Mouse (Mus musculus) midbrain, embryonic 15.5 days (tissue): ENCODE measurements around the gene Tyrobp. TPM values are rescaled to one million over a fixed set of nuclear protein-coding genes. Genes with fewer than 3 reads are reported as not detected.
A peak's percentile ranks its signal among the peaks of the same experiment; 100 is the strongest.

Experiments
- ATAC-seq: fragments of 200-750 bp; cut with Nextera tagmentation; replicated peaks from 2 replicates; pipeline ENCODE4 v1.8.0; 2017; ENCODE audit warnings: moderate TSS enrichment
- H3K27ac ChIP-seq: fragments of 300-500 bp; sonication (generic); 2 replicates; pipeline ENCODE4 v1.5.1; 2015; ENCODE audit warnings: mild to moderate bottlenecking, inconsistent platforms
- H3K27me3 ChIP-seq: fragments of 300-500 bp; sonication (generic); replicated peaks from 2 replicates; pipeline ENCODE4 v1.6.1; 2015; ENCODE audit warnings: inconsistent platforms
- H3K36me3 ChIP-seq: fragments of 300-500 bp; sonication (generic); replicated peaks from 2 replicates; pipeline ENCODE4 v1.6.1; 2015; ENCODE audit warnings: inconsistent platforms
- H3K4me1 ChIP-seq: fragments of 300-500 bp; sonication (generic); 2 replicates; pipeline ENCODE4 v1.6.1; 2015; ENCODE audit warnings: inconsistent platforms
- H3K4me2 ChIP-seq: fragments of 300-500 bp; sonication (generic); 2 replicates; pipeline ENCODE4 v1.6.1; 2015; ENCODE audit warnings: inconsistent platforms, mild to moderate bottlenecking, moderate library complexity
- H3K4me3 ChIP-seq: fragments of 300-500 bp; sonication (generic); 2 replicates; pipeline ENCODE4 v1.5.1; 2015; ENCODE audit warnings: mild to moderate bottlenecking, inconsistent platforms
- H3K9ac ChIP-seq: fragments of 300-500 bp; sonication (generic); 2 replicates; pipeline ENCODE4 v1.6.1; 2015; ENCODE audit warnings: mild to moderate bottlenecking, inconsistent platforms
- H3K9me3 ChIP-seq: fragments of 300-500 bp; sonication (generic); 2 replicates; pipeline ENCODE4 v1.6.1; 2016; ENCODE audit warnings: inconsistent platforms
- WGBS: fragments of 180-500 bp; shearing (Covaris S2); methylation state at CpG from one replicate; pipeline ENCODE4 v1.1.7; 2015; ENCODE audit warnings: mixed read lengths; 5-methylcytosine and 5-hydroxymethylcytosine counted together
- polyA plus RNA-seq: library from polyadenylated mRNA; unstranded; fragments of >200 nt; fragmentation: Nextera tagmentation; extraction: Ambion mirVana; gene quantifications from 2 replicates; pipeline ENCODE4 v1.2.1, GENCODE M21; 2015

Tyrobp gene
- polyA plus RNA-seq: 27.8 and 36.6 TPM in 2 replicates

DNA sequence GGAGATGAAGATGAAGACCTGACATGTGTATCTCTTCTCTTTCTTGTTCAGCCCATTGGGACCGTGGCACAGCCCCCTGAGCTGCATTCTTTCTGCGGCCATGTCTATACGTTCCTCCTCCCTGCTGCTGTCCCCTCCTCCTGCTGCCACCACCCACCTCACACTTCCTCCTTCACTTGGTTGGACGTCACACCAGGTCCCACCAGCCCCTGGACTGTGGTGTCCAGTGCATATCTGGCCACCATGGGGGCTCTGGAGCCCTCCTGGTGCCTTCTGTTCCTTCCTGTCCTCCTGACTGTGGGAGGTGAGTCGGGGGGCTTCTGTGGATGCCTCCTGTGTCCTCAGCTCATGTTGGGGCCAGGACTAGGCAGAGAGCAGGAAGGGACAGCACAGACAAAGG is at the start of gene Tyrobp:
Gene Tyrobp, plus strand, starts transcription at position 165 of the 400 bp plus-strand sequence.
- Histone ChIP-seq H3K4me1 (no peaks in the 10 kb centered on the region), H3K4me3 (no peak within 1 kb of the TSS), H3K9me3 (no peaks in the 10 kb centered on the region), H3K27ac (no peak within 1 kb of the TSS), H3K4me2 (no peak within 1 kb of the TSS), H3K9ac (no peak within 1 kb of the TSS), H3K27me3 (no peaks in the 10 kb centered on the region; the same call in 1 of the 2 replicates), H3K36me3 (no peaks in the 10 kb centered on the region)
- no peak for ATAC-seq
- WGBS: 74% methylated on average over 5 of the region's 5 CpGs

GRCm38 (mm10) chr7:30367466-30367865 is 46.1 kb upstream of the Tyrobp start:
- no peak overlapping the region for H3K9ac ChIP-seq
- H3K27me3 ChIP-seq: peaks cover 16% of the 10 kb centered on the region; the same call in 1 of the 2 replicates
- ATAC-seq: no peak
- H3K4me2 ChIP-seq: no peak overlapping the region
- H3K4me3 ChIP-seq: no peak overlapping the region
- H3K9me3 ChIP-seq: no peaks in the 10 kb centered on the region
- no peak overlapping the region for H3K27ac ChIP-seq
- WGBS: 72% methylated on average over 2 of the region's 2 CpGs
- H3K4me1 ChIP-seq: peaks cover 11% of the 10 kb centered on the region
- H3K36me3 ChIP-seq: no peaks in the 10 kb centered on the region

DNA sequence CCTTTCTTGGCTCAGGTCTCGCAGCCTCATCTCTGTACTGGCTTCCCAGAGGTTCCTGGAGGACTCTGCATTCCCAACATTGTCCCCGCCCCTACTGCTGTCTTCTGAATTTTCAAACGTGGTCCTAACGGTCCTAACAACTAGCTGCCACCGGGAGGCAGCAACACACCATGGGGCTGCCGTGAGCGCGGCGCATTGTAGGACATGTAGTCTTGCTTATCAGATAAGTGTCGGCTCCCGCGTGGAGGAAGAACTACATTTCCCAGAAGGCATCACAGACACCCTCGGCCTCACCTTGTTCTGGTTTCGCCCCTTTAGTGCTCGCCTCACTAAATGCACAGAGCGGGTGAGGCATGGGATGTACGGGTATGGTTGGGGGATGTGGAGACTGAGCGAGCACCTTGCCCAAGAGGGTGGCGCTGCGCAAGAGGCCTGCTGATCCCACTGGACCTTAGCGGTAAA is 40.0 kb upstream of the Tyrobp start:
- WGBS: under 1% methylated on average over 21 of the region's 21 CpGs
- 0 out of 2 replicates have a peak, but pooled peaks cover 4% of the 10 kb centered on the region for H3K4me1 ChIP-seq
- peak; percentile 99 for ATAC-seq
- H3K27me3 ChIP-seq: no peaks in the 10 kb centered on the region
- peak overlapping the region; percentile 48 for H3K4me3 ChIP-seq
- peak overlapping the region; percentile 60 for H3K4me2 ChIP-seq
- no peaks in the 10 kb centered on the region for H3K9me3 ChIP-seq
- no peaks in the 10 kb centered on the region for H3K36me3 ChIP-seq
- H3K27ac ChIP-seq: peak overlapping the region; percentile 86
- H3K9ac ChIP-seq: peak overlapping the region; percentile 59

- no peaks in the 10 kb centered on the region for H3K36me3 ChIP-seq
- H3K4me3 ChIP-seq: no peak overlapping the region
- H3K9me3 ChIP-seq: no peaks in the 10 kb centered on the region
- H3K27ac ChIP-seq: no peak overlapping the region
- WGBS: 62% methylated on average over 5 of the region's 5 CpGs
- H3K4me1 ChIP-seq: no peaks in the 10 kb centered on the region
- no peak overlapping the region for H3K9ac ChIP-seq
- no peaks in the 10 kb centered on the region for H3K27me3 ChIP-seq
- no peak for ATAC-seq
- H3K4me2 ChIP-seq: no peak overlapping the region
These were observed 33.5 kb upstream of the Tyrobp start for GRCm38 (mm10) chr7:30380061-30380460.

- WGBS: 84% methylated on average over 9 of the region's 9 CpGs
- H3K27ac ChIP-seq: no peak overlapping the region
These were observed 29.5 kb upstream of the Tyrobp start for GRCm38 (mm10) chr7:30384106-30384505.

DNA sequence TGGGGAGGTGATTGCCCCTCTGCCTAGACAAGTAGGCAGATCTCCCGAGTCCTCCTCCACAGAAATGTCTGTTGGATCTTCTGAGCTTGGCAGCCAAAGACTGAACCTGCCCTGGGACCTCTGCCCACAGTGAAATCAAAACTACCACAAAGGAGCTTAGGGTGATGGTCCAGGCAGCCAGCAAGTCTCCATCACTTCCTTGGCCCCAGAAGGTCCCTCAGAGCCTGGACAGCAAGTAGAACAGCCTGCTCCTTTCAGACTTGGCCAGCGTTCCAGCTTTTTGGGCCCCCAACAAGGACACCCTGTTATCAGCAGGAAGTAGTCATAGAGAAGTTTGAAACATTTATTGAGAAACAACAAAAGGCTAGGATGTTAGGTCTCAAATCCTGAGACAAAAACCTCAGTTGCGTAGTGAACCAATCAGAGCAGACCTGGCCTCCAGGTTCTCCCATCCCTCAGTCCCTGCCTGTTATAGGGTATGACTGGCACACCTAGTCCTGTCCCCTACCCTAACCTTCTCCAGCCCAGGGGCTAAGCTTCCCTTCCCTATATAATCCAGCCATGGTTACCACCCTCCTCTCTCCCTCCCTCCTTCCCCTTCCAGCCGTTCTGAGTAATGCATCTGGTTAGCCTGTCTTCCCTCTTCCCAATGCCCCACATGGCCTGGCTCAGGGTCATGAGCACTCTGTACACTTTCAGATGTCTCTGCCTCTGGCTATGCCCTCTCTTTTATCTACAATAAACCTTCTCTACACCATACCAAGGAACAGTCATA is 20.6 kb upstream of the Tyrobp start:
- Histone ChIP-seq H3K4me2 (no peak overlapping the region), H3K9me3 (no peaks in the 10 kb centered on the region), H3K36me3 (no peaks in the 10 kb centered on the region), H3K4me1 (no peaks in the 10 kb centered on the region), H3K27ac (no peak overlapping the region), H3K9ac (no peak overlapping the region), H3K4me3 (no peak overlapping the region), H3K27me3 (0 out of 2 replicates have a peak, but pooled peaks cover 4% of the 10 kb centered on the region)
- no peak for ATAC-seq
- WGBS: 76% methylated on average over 4 of the region's 4 CpGs

More at GRCm38 (mm10) chr7:30384106-30384505, 29.5 kb upstream of the Tyrobp start:
- Histone ChIP-seq H3K4me1 (no peaks in the 10 kb centered on the region), H3K4me2 (no peak overlapping the region), H3K36me3 (no peaks in the 10 kb centered on the region), H3K4me3 (no peak overlapping the region), H3K9ac (no peak overlapping the region), H3K27me3 (no peaks in the 10 kb centered on the region), H3K9me3 (no peaks in the 10 kb centered on the region)
- ATAC-seq: no peak

DNA sequence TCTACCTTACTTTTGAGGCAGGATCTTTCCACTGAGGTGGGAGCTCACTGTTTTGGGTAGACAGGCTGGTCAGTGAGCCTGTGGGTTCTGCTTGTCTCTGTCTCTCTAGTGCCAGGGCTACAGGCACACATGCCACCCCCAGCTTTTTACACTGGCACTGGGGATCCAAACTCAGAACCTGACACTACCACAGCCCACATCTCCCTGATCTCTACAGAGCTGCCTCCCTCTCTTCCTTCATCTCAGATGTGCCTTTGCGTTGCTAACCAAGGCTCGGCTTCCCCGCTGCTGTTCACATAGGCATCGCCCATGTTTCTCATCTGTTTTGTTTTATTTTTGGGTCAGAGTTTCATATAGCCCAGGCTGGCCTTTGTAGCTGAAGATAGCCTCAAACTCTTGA is 19.9 kb upstream of the Tyrobp start:
- no peaks in the 10 kb centered on the region for H3K9me3 ChIP-seq
- ATAC-seq: no peak
- no peak overlapping the region for H3K27ac ChIP-seq
- H3K4me2 ChIP-seq: no peak overlapping the region
- H3K36me3 ChIP-seq: no peaks in the 10 kb centered on the region
- no peaks in the 10 kb centered on the region for H3K4me1 ChIP-seq
- H3K4me3 ChIP-seq: no peak overlapping the region
- 90% methylated on average over 4 of the region's 4 CpGs for WGBS
- no peak overlapping the region for H3K9ac ChIP-seq
- 0 out of 2 replicates have a peak, but pooled peaks cover 4% of the 10 kb centered on the region for H3K27me3 ChIP-seq

DNA sequence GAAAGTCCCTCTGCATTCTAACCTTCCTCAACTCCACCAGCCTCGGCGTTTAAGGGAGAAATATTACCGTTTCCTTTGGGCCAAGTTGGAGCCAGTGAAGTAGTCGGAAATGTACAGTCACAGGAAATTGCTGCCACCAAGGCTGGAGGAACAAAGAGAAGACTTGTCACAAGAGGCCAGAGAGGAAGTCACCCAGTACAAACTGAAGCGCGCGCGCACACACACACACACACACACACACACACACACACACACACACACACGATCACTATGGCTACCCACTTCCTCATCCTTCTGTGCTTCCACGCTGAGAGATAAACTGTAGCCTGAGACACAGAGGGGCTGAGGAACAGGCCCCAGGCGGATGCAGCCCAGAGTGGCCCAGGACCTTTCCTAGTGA is 19.2 kb upstream of the Tyrobp start:
- no peak for ATAC-seq
- Histone ChIP-seq H3K9ac (no peak overlapping the region), H3K27me3 (0 out of 2 replicates have a peak, but pooled peaks cover 4% of the 10 kb centered on the region), H3K4me1 (no peaks in the 10 kb centered on the region), H3K9me3 (no peaks in the 10 kb centered on the region), H3K27ac (0 out of 2 replicates have a peak overlapping the region, but pooled peaks have one; percentile 29), H3K4me3 (no peak overlapping the region), H3K36me3 (no peaks in the 10 kb centered on the region), H3K4me2 (no peak overlapping the region)
- WGBS: 68% methylated on average over 11 of the region's 11 CpGs

DNA sequence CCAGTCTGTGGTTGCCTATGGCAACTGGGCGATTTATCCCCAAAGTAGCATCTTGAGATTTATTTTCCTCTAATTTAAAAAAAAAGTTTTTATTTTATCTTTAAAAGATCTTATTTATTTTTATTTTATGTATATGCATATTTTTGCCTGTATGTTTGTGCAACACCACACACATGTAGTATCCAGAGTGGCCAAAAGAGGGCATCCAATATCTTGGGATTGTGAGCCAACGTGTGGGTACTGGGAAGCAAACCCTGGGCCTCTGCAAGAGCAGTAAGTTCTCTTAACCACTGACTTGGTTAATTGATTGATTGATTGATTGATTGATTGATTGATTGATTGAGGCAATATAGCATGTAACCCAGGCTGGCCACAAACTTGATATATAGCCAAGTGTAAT is 18.7 kb upstream of the Tyrobp start:
- H3K36me3 ChIP-seq: no peaks in the 10 kb centered on the region
- no peak for ATAC-seq
- no peak overlapping the region for H3K4me2 ChIP-seq
- 32% methylated on average over 2 of the region's 2 CpGs for WGBS
- H3K4me3 ChIP-seq: no peak overlapping the region
- H3K4me1 ChIP-seq: 0 out of 2 replicates have a peak, but pooled peaks cover 2% of the 10 kb centered on the region
- 0 out of 2 replicates have a peak, but pooled peaks cover 4% of the 10 kb centered on the region for H3K27me3 ChIP-seq
- H3K27ac ChIP-seq: no peak overlapping the region
- no peaks in the 10 kb centered on the region for H3K9me3 ChIP-seq
- no peak overlapping the region for H3K9ac ChIP-seq

DNA sequence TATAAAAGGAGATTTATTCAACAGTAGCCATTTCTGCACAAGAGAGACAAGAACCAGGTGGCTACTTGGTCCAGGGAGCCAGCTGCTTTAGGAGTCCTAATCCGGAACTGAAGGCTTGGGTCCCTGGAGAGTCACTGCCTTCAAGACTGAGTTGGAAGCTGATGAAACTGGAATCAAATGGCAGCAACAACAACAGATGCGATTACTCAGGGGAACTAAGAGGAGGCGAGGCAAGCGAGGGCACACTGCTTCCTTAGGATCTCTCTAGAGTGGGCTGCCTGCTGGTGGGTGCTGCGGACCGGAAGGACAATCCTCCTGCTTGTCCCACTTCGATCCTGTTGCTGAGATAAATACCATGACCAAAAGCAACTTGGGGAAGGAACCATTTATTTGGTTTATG is 13.9 kb upstream of the Tyrobp start:
- Histone ChIP-seq H3K4me3 (no peak overlapping the region), H3K27me3 (no peaks in the 10 kb centered on the region), H3K36me3 (no peaks in the 10 kb centered on the region), H3K4me1 (0 out of 2 replicates have a peak, but pooled peaks cover 2% of the 10 kb centered on the region), H3K9ac (no peak overlapping the region), H3K27ac (no peak overlapping the region), H3K4me2 (no peak overlapping the region), H3K9me3 (no peaks in the 10 kb centered on the region)
- WGBS: 55% methylated on average over 7 of the region's 7 CpGs
- no peak for ATAC-seq

- no peak overlapping the region for H3K4me2 ChIP-seq
- no peaks in the 10 kb centered on the region for H3K36me3 ChIP-seq
- H3K27ac ChIP-seq: no peak overlapping the region
- WGBS: 73% methylated on average over 4 of the region's 4 CpGs
- no peaks in the 10 kb centered on the region for H3K27me3 ChIP-seq
- no peak overlapping the region for H3K4me3 ChIP-seq
- no peak overlapping the region for H3K9ac ChIP-seq
- no peaks in the 10 kb centered on the region for H3K9me3 ChIP-seq
- no peak for ATAC-seq
- 0 out of 2 replicates have a peak, but pooled peaks cover 2% of the 10 kb centered on the region for H3K4me1 ChIP-seq
These were observed 11.2 kb upstream of the Tyrobp start for GRCm38 (mm10) chr7:30402343-30402742.

- H3K4me3 ChIP-seq: no peak overlapping the region
- H3K4me1 ChIP-seq: no peaks in the 10 kb centered on the region
- no peak for ATAC-seq
- H3K9me3 ChIP-seq: no peaks in the 10 kb centered on the region
- H3K27ac ChIP-seq: no peak overlapping the region
- 88% methylated on average over 3 of the region's 3 CpGs for whole genome bisulfite sequencing
- no peaks in the 10 kb centered on the region; the same call in 1 of the 2 replicates for H3K27me3 ChIP-seq
- no peak overlapping the region for H3K9ac ChIP-seq
- H3K36me3 ChIP-seq: no peaks in the 10 kb centered on the region
- H3K4me2 ChIP-seq: no peak overlapping the region
These were observed 4.9 kb upstream of the Tyrobp start for GRCm38 (mm10) chr7:30408639-30409038.
